Mouse (Mus musculus): ENCODE data around the gene Slc38a6.

DNA sequence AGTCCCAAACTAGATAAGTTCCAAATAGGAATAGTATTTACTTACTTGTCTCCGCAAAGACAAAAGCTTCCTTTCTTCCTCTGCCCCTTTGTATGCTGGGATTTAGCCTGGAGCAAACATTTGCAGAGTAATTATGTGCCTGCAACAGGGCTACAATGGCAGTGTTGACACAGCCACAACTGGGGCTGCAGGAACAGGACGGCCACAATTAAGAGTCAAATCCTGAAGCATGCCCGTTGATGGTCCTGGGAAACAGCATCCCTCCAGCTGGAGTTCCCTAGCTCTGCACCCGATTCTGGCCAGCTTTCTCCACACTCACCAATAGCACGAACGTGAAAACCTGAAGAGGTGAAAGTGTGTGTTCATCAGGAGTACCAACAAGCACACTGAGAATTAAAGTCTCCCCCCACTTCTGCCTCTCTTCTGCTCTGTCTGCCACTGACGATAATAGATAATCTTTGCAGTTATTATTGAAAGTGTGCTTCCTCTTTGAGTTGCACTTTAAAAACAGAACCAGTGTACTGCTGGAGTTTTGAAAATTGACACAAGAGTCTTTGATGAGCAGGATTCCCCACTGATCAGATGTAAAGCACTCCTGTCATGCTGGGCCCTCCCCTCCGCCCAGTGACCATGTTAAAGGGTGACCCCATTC lies 54.2 kb downstream of the Slc38a6 start:
- TF ChIP-seq CTCF (IDR thresholded peaks at IDR 0.05; ENCODE audit: borderline replicate concordance, control insufficient read depth, extremely low read depth, insufficient read depth, low read length, poor library complexity) (no peak), POLR2A (IDR thresholded peaks at IDR 0.05; ENCODE audit: control insufficient read depth, extremely low read depth, insufficient read depth, low read length, poor library complexity) (no peak)
